ENCODE assay signal across 8 mouse cellular contexts in the genomic region with DNA sequence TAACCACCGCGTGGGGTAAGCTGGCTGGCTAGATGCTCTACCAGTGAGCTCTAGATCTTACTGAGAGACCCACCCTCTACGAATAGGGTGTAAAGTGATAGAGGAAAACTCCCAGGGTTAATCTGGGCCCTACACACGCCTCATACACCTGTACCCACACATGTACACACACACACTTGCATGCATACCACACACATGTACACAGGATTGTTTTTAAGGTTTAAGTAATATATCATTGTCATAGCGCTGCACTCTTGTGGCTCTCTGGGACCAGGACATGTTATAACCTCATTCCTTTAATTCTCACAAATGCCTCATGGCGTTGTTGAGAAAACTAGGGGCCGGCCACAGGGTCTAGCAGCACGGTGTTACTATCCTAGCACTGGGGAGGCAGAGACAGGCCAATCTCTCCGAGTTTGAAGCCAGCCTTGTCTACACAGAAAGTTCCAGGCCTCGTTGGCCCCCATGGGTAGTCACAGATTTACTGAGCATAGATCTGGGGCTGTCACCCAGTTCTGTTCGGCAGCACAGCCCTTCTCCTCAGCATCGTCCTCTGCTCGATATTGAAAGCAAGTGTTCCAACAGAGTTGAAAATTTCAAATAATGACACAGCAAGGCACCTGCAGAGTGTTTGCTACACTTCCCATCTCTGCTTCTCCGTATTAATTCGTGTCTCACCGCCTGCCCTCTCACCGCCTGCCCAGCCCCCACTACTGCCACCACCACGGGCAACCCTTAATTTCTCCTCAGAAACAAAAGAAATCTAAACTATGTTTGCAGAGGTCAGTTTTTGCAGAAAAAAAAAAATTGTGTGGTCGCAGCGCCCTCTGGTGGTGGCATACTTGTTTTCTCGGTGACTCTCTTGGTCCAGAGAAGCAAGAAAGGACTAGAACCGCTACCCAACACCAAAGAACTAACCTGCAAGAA. TPM values are rescaled to one million over a fixed set of nuclear protein-coding genes. Genes with fewer than 3 reads are reported as not detected.
DNase-seq lines count a peak whose midpoint lies in the region; ATAC-seq lines count a peak whose summit lies in the region.

No protein-coding gene starts in this region.

- no peaks in the 10 kb centered on the region for H3K4me1 ChIP-seq in midbrain, embryonic 14.5 days (ENCODE audit: control insufficient read depth, insufficient read depth, low read length)

- H3K4me3 ChIP-seq in midbrain, embryonic 14.5 days (replicated peaks; ENCODE audit: low read depth, low read length), result no peak overlapping the region

- H3K9me3 ChIP-seq in midbrain, embryonic 14.5 days (ENCODE audit: control insufficient read depth, low read length), result no peaks in the 10 kb centered on the region

- ATAC-seq in midbrain, embryonic 14.5 days (ENCODE audit: low FRiP score, low TSS enrichment), result peak; percentile 53; the same call in 1 of the 2 replicates

- no peaks in the 10 kb centered on the region for H3K27me3 ChIP-seq in midbrain, embryonic 14.5 days (ENCODE audit: control insufficient read depth, insufficient read depth, low read length)

- peak; percentile 62 for DNase-seq in 3134 (ENCODE audit: extremely low read depth, insufficient read length, low spot score)
- DNase-seq in NIH3T3 (ENCODE audit: low read depth), result peak; percentile 91
- peak; percentile 57 to 63 for DNase-seq in cerebellum, postnatal 36 days
- peak; percentile 54 for DNase-seq in gastrocnemius, adult 18-20 months (ENCODE audit: low spot score)
- peak; percentile 77 for DNase-seq in induced T-regulatory cell, adult 2 months (ENCODE audit: low read depth)
- DNase-seq in left cerebral cortex, postnatal 4 days, result peak; percentile 58
- peak; percentile 91 for DNase-seq in midbrain, embryonic 14.5 days
- DNase-seq in spleen, postnatal 36 days (ENCODE audit: low spot score in 2 of 2), result peak; percentile 4 to 17

- H3K27ac ChIP-seq in midbrain, embryonic 14.5 days (replicated peaks; ENCODE audit: low read depth, low read length), result no peak overlapping the region

- intact Hi-C loops in left cerebral cortex, postnatal 4 days (cut with DNase I), result loop anchor here (1.0 kb wide), 1 partner anchor 321 kb away; no protein-coding TSS in a partner anchor

- WGBS in midbrain, embryonic 14.5 days, result 47% methylated on average over 22 of the region's 22 CpGs

- H3K9ac ChIP-seq in midbrain, embryonic 14.5 days (replicated peaks; ENCODE audit: low read length), result no peak overlapping the region

- no peaks in the 10 kb centered on the region for H3K36me3 ChIP-seq in midbrain, embryonic 14.5 days (ENCODE audit: control insufficient read depth, insufficient read depth, low read length)

- peak overlapping the region; percentile 34 for H3K4me2 ChIP-seq in midbrain, embryonic 14.5 days (ENCODE audit: low read length)

RNA-seq across cellular contexts. Expression of gene Bcl10, which starts 17.5 kb away (rescaled TPM):
- total RNA-seq in gastrocnemius, adult 18-20 months (2021), result 1 to 10 TPM; 9.4 to 9.7 TPM
- 10 to 100 TPM; 18.3 to 19.4 TPM for total RNA-seq in left cerebral cortex, postnatal 4 days (2021)
- 34.3 and 42.3 TPM in 2 replicates for polyA plus RNA-seq in midbrain, embryonic 14.5 days (2014; fragmentation: Nextera tagmentation; extraction: Ambion mirVana)

RNA-seq across cellular contexts. Expression of gene 2410004B18Rik, which starts 32.7 kb away (rescaled TPM):
- 10 to 100 TPM; 17.3 to 19.5 TPM for total RNA-seq in gastrocnemius, adult 18-20 months (2021)
- 10 to 100 TPM; 51.5 to 56.8 TPM for total RNA-seq in left cerebral cortex, postnatal 4 days (2021)
- polyA plus RNA-seq in midbrain, embryonic 14.5 days (2014; fragmentation: Nextera tagmentation; extraction: Ambion mirVana), result 76.6 and 85.3 TPM in 2 replicates

Comparison
In these comparisons a context has a peak if more than half of its experiments do, and no peak if none do; other contexts are left out.
1. DNase-seq: peak in every context shown above with its lines; median percentile 91 in NIH3T3; 91 in midbrain, embryonic 14.5 days; 77 in induced T-regulatory cell, adult 2 months; 62 in 3134; 60 in cerebellum, postnatal 36 days; 58 in left cerebral cortex, postnatal 4 days; 54 in gastrocnemius, adult 18-20 months; 10 in spleen, postnatal 36 days.